Comparison of ENCODE assay signal across 20 mouse cellular contexts in the genomic region with DNA sequence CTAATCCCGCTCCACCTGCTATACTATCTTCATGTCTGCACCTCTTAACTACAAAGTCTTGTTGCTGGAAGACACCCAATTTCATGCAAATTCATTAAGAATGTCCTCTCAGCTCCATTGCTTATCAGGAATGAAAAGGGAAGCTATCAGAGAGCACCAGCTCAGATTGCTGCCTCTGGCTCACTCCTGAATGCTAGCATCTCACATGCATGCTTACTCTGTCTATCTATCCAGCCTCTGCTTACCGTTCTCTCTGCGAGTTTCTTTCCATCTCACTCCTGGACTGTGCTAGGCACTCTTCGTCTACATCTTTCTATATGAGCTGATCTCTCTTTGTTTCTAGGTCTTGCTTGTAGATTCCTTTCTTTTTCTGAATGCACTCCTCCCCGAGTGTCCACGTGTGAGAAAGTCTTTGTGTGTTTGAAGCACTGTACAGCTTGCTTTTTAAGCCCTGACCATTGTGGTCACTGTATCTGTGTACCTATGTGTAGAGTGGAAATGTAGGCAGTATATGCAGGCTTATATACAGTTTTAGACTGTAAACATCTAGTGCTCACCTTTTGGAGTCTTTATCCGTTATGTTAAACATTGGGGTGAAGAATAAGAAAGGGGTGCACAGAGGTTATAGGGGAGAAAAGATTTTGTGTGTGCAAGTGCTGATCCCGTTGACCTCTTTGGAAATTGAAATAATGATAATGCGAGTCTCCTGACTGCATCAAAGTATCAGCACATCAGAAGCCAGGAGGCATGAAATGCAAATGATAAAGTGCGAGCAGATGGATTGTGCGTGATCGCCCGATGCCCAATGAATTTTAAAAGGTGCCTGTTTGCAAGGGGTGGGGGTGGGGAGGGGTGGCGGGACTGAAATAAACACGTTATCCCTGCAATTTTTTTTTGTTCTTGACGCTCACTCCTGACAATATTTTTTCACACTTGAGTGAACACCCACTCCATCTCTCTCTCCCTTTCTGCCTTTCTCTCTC.
DNase-seq lines count a peak whose midpoint lies in the region; ATAC-seq and TF ChIP-seq lines count a peak whose summit lies in the region.
"Had no signal": no experiment of that assay in that cellular context is flagged by ENCODE, and none has a peak within 500 bp of the region (broad histone marks: within the 10 kb centered on the region; RNA-seq: fewer than 3 reads in every experiment).

No protein-coding gene starts in this region.

- H3K4me3 ChIP-seq in forebrain, embryonic 12.5 days (replicated peaks): no peak overlapping the region
- H3K4me3 ChIP-seq in hindbrain, embryonic 10.5 days: no peak overlapping the region
- H3K4me3 ChIP-seq in neural tube, embryonic 12.5 days: no peak overlapping the region
- H3K4me3 ChIP-seq in lung, adult 2 months (replicated peaks; ENCODE audit: extremely low read depth, low read depth, low read length): no peak overlapping the region
- H3K4me3 ChIP-seq in kidney, embryonic 15.5 days (replicated peaks): no peak overlapping the region
- H3K4me3 ChIP-seq: embryonic facial prominence, embryonic 12.5 days; heart, embryonic 12.5 days; limb, embryonic 10.5 days; liver, embryonic 13.5 days had no signal

- intact Hi-C loops in left cerebral cortex, postnatal 25 days (cut with DNase I): no loop called here

- no peaks in the 10 kb centered on the region for H3K27me3 ChIP-seq in forebrain, embryonic 12.5 days
- no peaks in the 10 kb centered on the region for H3K27me3 ChIP-seq in hindbrain, embryonic 10.5 days (ENCODE audit: insufficient read depth, poor library complexity, severe bottlenecking)
- H3K27me3 ChIP-seq in neural tube, embryonic 12.5 days (replicated peaks): no peaks in the 10 kb centered on the region
- H3K27me3 ChIP-seq in kidney, embryonic 15.5 days: no peaks in the 10 kb centered on the region
- H3K27me3 ChIP-seq: embryonic facial prominence, embryonic 12.5 days; heart, embryonic 12.5 days; liver, embryonic 13.5 days had no signal

- 50% methylated on average over 16 of the region's 16 CpGs for WGBS in forebrain, embryonic 12.5 days
- WGBS in hindbrain, embryonic 10.5 days: 57% methylated on average over 16 of the region's 16 CpGs
- WGBS in neural tube, embryonic 12.5 days: 50% methylated on average over 16 of the region's 16 CpGs
- 80% methylated on average over 16 of the region's 16 CpGs for WGBS in lung, adult 2 months
- 83% methylated on average over 16 of the region's 16 CpGs for WGBS in kidney, embryonic 15.5 days

- ATAC-seq in forebrain, embryonic 12.5 days (ENCODE audit: low FRiP score): peak; percentile 57; the same call in 1 of the 2 replicates
- ATAC-seq in megakaryocyte-erythroid progenitor cell, adult 5-6 weeks (replicated peaks; ENCODE audit: low FRiP score, low TSS enrichment, poor library complexity, severe bottlenecking): peak; percentile 60
- ATAC-seq in neural tube, embryonic 12.5 days (ENCODE audit: low FRiP score, low read depth): no peak
- no peak for ATAC-seq in kidney, embryonic 15.5 days (replicated peaks; ENCODE audit: low FRiP score)
- ATAC-seq: CD4-positive, CD25-positive, alpha-beta regulatory T cell, adult 4 months had no signal

- H3K36me3 ChIP-seq in forebrain, embryonic 12.5 days (replicated peaks): 0 out of 2 replicates have a peak, but pooled peaks cover 3% of the 10 kb centered on the region
- H3K36me3 ChIP-seq in hindbrain, embryonic 10.5 days: 0 out of 2 replicates have a peak, but pooled peaks cover 5% of the 10 kb centered on the region
- H3K36me3 ChIP-seq in neural tube, embryonic 12.5 days: no peaks in the 10 kb centered on the region
- no peaks in the 10 kb centered on the region; the same call in 1 of the 2 replicates for H3K36me3 ChIP-seq in kidney, embryonic 15.5 days
- H3K36me3 ChIP-seq: heart, embryonic 12.5 days had no signal

- 0 out of 2 replicates have a peak overlapping the region, but pooled peaks have one; percentile 18 for H3K9ac ChIP-seq in forebrain, embryonic 12.5 days
- no peak overlapping the region for H3K9ac ChIP-seq in neural tube, embryonic 12.5 days
- no peak overlapping the region for H3K9ac ChIP-seq in kidney, embryonic 15.5 days
- H3K9ac ChIP-seq: embryonic facial prominence, embryonic 12.5 days; heart, embryonic 12.5 days; liver, embryonic 13.5 days had no signal

- peaks cover 37% of the 10 kb centered on the region for H3K4me1 ChIP-seq in forebrain, embryonic 12.5 days
- peaks cover 31% of the 10 kb centered on the region for H3K4me1 ChIP-seq in hindbrain, embryonic 10.5 days (replicated peaks)
- H3K4me1 ChIP-seq in neural tube, embryonic 12.5 days: peaks cover 26% of the 10 kb centered on the region
- no peaks in the 10 kb centered on the region for H3K4me1 ChIP-seq in lung, adult 2 months (ENCODE audit: control insufficient read depth, insufficient read depth, low read length)
- H3K4me1 ChIP-seq in kidney, embryonic 15.5 days: no peaks in the 10 kb centered on the region
- H3K4me1 ChIP-seq: limb, embryonic 10.5 days had no signal

- peak overlapping the region; percentile 30 for H3K4me2 ChIP-seq in forebrain, embryonic 12.5 days
- H3K4me2 ChIP-seq in neural tube, embryonic 12.5 days (replicated peaks): peak overlapping the region; percentile 41
- no peak overlapping the region for H3K4me2 ChIP-seq in kidney, embryonic 15.5 days
- H3K4me2 ChIP-seq: embryonic facial prominence, embryonic 12.5 days; heart, embryonic 12.5 days; liver, embryonic 13.5 days had no signal

- DNase-seq in hindbrain, embryonic 10.5 days (ENCODE audit: low spot score): no peak
- DNase-seq in lung, adult 2 months: no peak
- no peak for DNase-seq in layer of hippocampus, postnatal 14 days (ENCODE audit: low spot score in 2 of 2)
- DNase-seq in left cerebral cortex, postnatal 25 days (ENCODE audit: low spot score in 2 of 2): no peak
- DNase-seq: gastrocnemius, postnatal 14 days; heart, postnatal 4 days; kidney, adult 18-20 months; kidney, postnatal 25 days; liver, embryonic 13.5 days; lung, postnatal 10 days; thymus, postnatal 14 days had no signal

- no peak for TF ChIP-seq CTCF in lung, adult 2 months (IDR thresholded peaks at IDR 0.05; ENCODE audit: insufficient read depth, low read length)

- TF ChIP-seq POLR2A in lung, adult 2 months (IDR thresholded peaks at IDR 0.05; ENCODE audit: borderline replicate concordance, extremely low read depth, low read depth, low read length): no peak

- peak overlapping the region; percentile 84 for H3K27ac ChIP-seq in forebrain, embryonic 12.5 days
- peak overlapping the region; percentile 77 for H3K27ac ChIP-seq in hindbrain, embryonic 10.5 days
- H3K27ac ChIP-seq in neural tube, embryonic 12.5 days: peak overlapping the region; percentile 27
- H3K27ac ChIP-seq in kidney, embryonic 15.5 days: no peak overlapping the region
- H3K27ac ChIP-seq: embryonic facial prominence, embryonic 12.5 days; limb, embryonic 10.5 days; liver, embryonic 13.5 days; stomach, postnatal 0 days had no signal

- no peaks in the 10 kb centered on the region for H3K9me3 ChIP-seq in forebrain, embryonic 12.5 days
- H3K9me3 ChIP-seq in hindbrain, embryonic 10.5 days: no peaks in the 10 kb centered on the region
- no peaks in the 10 kb centered on the region for H3K9me3 ChIP-seq in neural tube, embryonic 12.5 days
- no peaks in the 10 kb centered on the region for H3K9me3 ChIP-seq in kidney, embryonic 15.5 days (replicated peaks)
- H3K9me3 ChIP-seq: embryonic facial prominence, embryonic 12.5 days; heart, embryonic 12.5 days; limb, embryonic 10.5 days; liver, embryonic 13.5 days had no signal

Comparison
In these comparisons a context has a peak if more than half of its experiments do, and no peak if none do; other contexts are left out.
1. ATAC-seq: peak in forebrain, embryonic 12.5 days (single experiment) and megakaryocyte-erythroid progenitor cell, adult 5-6 weeks (single experiment); none in neural tube, embryonic 12.5 days (single experiment) and kidney, embryonic 15.5 days (single experiment).